Mouse (Mus musculus): Measurements from ENCODE around the gene Rapgef3. TPM values are rescaled to one million over a fixed set of nuclear protein-coding genes. Genes with fewer than 3 reads are reported as not detected.

The Rapgef3 gene
- polyA plus RNA-seq (2015; fragmentation: Nextera tagmentation; extraction: Ambion mirVana) = 1.2 and 1.8 TPM in 2 replicates

DNA sequence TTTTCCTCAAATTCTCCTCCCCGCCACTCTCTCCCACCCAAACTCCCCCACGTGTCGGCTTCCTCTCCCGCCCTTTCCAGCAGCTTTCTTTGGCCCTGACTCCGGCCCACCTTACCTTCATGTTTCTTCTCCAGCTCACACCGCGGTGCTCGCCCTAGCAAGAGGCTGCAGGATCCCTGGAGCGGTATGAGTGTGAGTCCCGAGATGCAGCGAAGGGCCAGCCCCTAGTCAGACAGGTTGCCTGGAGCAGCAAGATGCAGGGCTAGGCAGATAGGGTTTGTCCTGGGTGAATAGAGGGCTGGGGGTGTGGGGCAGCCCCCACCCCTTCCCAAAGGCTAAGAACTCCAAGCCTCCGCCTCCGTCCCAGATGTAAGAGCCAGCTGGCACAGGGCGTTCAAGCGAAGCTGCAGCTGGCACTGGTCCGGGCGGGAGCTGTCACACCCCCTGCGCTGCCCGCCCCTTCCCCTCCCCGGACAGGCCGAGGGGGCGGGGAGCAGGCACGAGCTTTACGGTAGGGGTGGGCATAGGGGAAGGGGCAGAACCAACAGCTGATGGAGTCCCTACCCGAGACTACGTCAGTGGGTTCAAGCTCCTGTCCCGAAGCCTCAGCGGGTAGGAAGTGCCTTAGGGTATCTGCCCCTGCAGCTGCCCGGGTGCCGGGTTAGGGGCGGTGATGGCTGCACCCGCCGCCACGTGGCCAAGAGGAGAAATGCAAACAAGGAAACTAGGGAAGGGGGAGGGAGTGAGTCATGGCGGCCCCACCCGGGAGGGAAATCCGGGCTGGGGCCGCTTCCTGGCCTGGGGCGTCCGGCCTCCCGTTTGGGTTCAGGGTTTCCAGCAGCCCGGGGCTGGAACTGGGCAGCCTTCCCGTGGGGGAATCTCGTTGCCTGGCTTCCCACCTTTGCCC, at the start of gene Rapgef3:
Rapgef3 (minus strand) TSS at position 693 of the 907 bp plus-strand sequence.
- Histone ChIP-seq H3K4me3 (replicated peaks) (peak within 1 kb of the TSS; percentile 51), H3K4me1 (replicated peaks) (peaks cover 22% of the 10 kb centered on the region), H3K27ac (peak within 1 kb of the TSS; percentile 13; the same call in 1 of the 2 replicates), H3K9ac (peak within 1 kb of the TSS; percentile 52), H3K4me2 (peak within 1 kb of the TSS; percentile 71), H3K27me3 (peaks cover 80% of the 10 kb centered on the region), H3K9me3 (replicated peaks) (no peaks in the 10 kb centered on the region), H3K36me3 (no peaks in the 10 kb centered on the region)
- ATAC-seq (ENCODE audit: low read depth) (peak; percentile 61), DNase-seq (no peak)
- 1% methylated on average over 44 of the region's 44 CpGs for WGBS (ENCODE audit: insufficient replicate concordance)

DNA sequence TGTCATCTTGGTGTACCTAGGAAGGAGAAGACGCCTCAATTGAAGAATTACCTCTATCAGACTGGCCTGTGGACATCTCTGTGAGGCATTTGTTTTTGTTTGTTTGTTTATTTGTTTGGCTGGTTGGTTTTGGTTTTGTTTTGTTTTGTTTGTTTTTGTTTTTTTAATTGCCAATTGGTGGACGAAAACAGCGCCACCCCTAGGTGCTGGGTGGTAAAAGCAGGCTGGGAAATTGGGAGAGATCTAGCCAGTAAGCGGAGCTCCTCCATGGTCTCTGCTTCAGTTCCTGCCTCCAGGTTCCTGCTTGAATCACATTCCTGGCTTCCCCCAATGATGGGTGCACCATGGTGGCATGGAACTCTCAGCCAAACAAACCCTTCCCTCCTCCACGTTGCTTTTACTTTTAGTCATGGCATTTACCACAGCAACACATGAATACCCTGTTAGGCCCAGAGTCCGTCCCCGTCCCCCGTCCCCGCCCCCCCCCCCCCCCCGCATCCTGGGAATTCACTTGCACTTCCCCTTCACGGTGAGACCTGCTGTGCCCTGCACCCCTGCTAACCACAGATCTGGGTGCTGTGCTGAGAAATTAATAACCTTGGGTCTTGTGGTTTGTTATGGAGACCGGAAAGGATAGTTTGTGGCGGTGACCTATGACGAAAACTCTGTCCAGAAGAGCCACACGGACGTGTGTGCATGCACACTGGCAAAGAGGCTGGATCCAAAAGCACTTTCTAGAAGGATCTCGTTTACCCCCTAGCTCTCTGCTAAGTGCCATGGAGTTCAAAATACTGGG, 48.6 kb upstream of the Rapgef3 start:
- H3K4me1 ChIP-seq (replicated peaks) = peaks cover 44% of the 10 kb centered on the region
- no peak overlapping the region for H3K4me2 ChIP-seq
- no peaks in the 10 kb centered on the region for H3K9me3 ChIP-seq (replicated peaks)
- H3K36me3 ChIP-seq = no peaks in the 10 kb centered on the region
- ATAC-seq (ENCODE audit: low read depth) = no peak
- no peaks in the 10 kb centered on the region for H3K27me3 ChIP-seq
- WGBS (ENCODE audit: insufficient replicate concordance) = 60% methylated on average over 13 of the region's 17 CpGs
- no peak overlapping the region for H3K27ac ChIP-seq
- H3K9ac ChIP-seq = no peak overlapping the region
- no peak for DNase-seq
- H3K4me3 ChIP-seq (replicated peaks) = no peak overlapping the region

GRCm38 (mm10) chr15:97815254-97815653, 47.5 kb upstream of the Rapgef3 start:
- Histone ChIP-seq H3K4me2 (no peak overlapping the region), H3K9ac (no peak overlapping the region), H3K9me3 (replicated peaks) (no peaks in the 10 kb centered on the region), H3K36me3 (peaks cover 8% of the 10 kb centered on the region; the same call in 1 of the 2 replicates), H3K27ac (peak overlapping the region; percentile 19; the same call in 1 of the 2 replicates), H3K27me3 (no peaks in the 10 kb centered on the region), H3K4me3 (replicated peaks) (no peak overlapping the region), H3K4me1 (replicated peaks) (peaks cover 34% of the 10 kb centered on the region)
- DNase-seq (no peak), ATAC-seq (ENCODE audit: low read depth) (no peak)
- 68% methylated on average over 4 of the region's 4 CpGs for WGBS (ENCODE audit: insufficient replicate concordance)

DNA sequence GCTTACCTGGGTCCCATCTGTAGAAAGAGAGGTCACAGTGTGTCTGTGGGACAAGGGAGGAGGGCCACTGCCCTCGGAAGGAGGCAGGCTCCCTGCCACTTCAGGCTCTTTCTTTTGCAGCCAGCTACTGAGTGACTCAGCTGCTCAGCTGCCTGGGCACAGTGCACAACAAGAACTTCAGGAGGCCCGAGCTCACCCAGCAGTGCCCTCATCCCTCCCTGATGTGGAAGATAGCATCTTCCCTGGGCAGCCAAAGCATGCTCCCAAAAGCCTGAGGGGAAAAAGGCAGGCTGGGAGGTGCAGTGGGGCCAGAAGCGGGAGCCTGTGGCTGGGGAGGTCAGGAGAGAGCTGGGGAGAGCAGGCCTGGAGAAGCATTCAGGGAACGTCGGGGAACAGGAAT, 46.9 kb upstream of the Rapgef3 start:
- no peak overlapping the region for H3K4me2 ChIP-seq
- no peak overlapping the region for H3K4me3 ChIP-seq (replicated peaks)
- no peak overlapping the region for H3K9ac ChIP-seq
- H3K9me3 ChIP-seq (replicated peaks) = no peaks in the 10 kb centered on the region
- WGBS (ENCODE audit: insufficient replicate concordance) = 53% methylated on average over 5 of the region's 5 CpGs
- H3K4me1 ChIP-seq (replicated peaks) = peaks cover 34% of the 10 kb centered on the region
- H3K27ac ChIP-seq = peak overlapping the region; percentile 19; the same call in 1 of the 2 replicates
- ATAC-seq (ENCODE audit: low read depth) (no peak), DNase-seq (no peak)
- no peaks in the 10 kb centered on the region for H3K27me3 ChIP-seq
- H3K36me3 ChIP-seq = peaks cover 13% of the 10 kb centered on the region

DNA sequence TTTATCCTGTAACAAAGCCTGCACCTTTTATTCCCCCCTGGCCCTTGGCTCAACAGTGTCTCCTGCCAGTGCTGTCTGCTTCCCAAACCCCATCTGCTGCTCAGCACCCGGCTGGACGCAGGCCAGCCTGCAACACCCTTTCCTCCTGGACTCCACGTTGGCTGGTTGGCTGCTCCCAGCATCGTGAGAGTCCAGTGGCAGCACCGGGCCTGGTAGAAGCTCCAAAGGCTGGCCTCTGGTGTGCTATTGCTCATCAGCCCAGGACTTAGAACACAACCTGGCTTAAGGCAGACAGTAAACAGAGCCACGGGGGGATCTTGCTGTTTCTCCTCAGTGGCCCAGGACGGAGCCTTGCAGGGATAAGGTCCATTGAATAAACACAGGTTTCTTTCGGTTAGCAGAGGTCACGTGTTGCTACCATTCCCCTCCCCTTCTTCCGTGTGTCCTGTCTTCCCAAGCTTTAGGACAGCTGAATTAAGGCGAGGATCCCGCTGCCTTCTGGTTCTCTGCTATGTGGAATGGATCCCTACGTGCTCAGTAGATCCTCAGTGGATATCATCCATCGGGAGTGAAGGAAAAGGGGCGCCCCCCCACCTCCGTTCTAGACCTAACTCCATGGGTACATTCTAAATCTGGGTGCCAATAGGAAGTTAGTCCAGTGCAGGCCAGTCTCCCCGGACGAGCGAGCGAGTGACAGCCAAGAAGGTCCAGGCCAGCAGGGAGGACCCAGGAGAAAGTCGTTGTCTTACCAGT, 45.9 kb upstream of the Rapgef3 start:
- no peak overlapping the region for H3K4me3 ChIP-seq (replicated peaks)
- peaks cover 34% of the 10 kb centered on the region for H3K4me1 ChIP-seq (replicated peaks)
- peaks cover 17% of the 10 kb centered on the region for H3K36me3 ChIP-seq
- no peaks in the 10 kb centered on the region for H3K9me3 ChIP-seq (replicated peaks)
- DNase-seq (no peak), ATAC-seq (ENCODE audit: low read depth) (no peak)
- H3K4me2 ChIP-seq = no peak overlapping the region
- 68% methylated on average over 21 of the region's 21 CpGs for WGBS (ENCODE audit: insufficient replicate concordance)
- H3K27ac ChIP-seq = no peak overlapping the region
- no peaks in the 10 kb centered on the region for H3K27me3 ChIP-seq
- no peak overlapping the region for H3K9ac ChIP-seq

- 63% methylated on average over 7 of the region's 7 CpGs for WGBS (ENCODE audit: insufficient replicate concordance)
- Histone ChIP-seq H3K27me3 (no peaks in the 10 kb centered on the region), H3K36me3 (peaks cover 25% of the 10 kb centered on the region), H3K4me2 (no peak overlapping the region), H3K4me3 (replicated peaks) (no peak overlapping the region), H3K4me1 (replicated peaks) (peaks cover 31% of the 10 kb centered on the region), H3K9me3 (replicated peaks) (no peaks in the 10 kb centered on the region), H3K27ac (no peak overlapping the region), H3K9ac (no peak overlapping the region)
- ATAC-seq (ENCODE audit: low read depth) = no peak
- DNase-seq = no peak
Observed at GRCm38 (mm10) chr15:97812875-97813274, 45.1 kb upstream of the Rapgef3 start.

DNA sequence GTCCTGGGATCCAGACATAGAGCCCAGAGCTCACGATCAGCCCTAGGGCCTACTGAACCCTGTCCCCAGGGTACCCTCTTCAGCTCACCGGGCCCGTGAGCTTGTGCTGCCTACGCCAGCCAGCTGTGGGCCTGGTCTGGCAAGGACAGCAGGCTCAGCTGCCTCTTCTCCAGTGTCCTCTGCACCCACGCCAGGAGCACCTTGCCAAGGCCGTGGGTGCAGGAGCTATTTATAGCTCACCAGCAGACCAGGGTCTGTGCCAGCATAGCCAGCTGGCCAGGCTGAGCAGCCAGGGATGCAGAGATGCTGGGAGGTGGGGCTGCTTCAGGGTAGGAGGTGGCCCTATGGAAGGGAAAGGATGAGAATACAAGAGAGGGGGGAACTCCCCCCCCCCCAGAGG, 44.4 kb upstream of the Rapgef3 start:
- DNase-seq (no peak), ATAC-seq (ENCODE audit: low read depth) (no peak)
- Histone ChIP-seq H3K27me3 (no peaks in the 10 kb centered on the region), H3K27ac (no peak overlapping the region), H3K36me3 (peaks cover 31% of the 10 kb centered on the region), H3K9ac (no peak overlapping the region), H3K4me2 (no peak overlapping the region), H3K4me3 (replicated peaks) (no peak overlapping the region), H3K4me1 (replicated peaks) (peaks cover 30% of the 10 kb centered on the region), H3K9me3 (replicated peaks) (no peaks in the 10 kb centered on the region)
- WGBS (ENCODE audit: insufficient replicate concordance) = 75% methylated on average over 6 of the region's 6 CpGs

DNA sequence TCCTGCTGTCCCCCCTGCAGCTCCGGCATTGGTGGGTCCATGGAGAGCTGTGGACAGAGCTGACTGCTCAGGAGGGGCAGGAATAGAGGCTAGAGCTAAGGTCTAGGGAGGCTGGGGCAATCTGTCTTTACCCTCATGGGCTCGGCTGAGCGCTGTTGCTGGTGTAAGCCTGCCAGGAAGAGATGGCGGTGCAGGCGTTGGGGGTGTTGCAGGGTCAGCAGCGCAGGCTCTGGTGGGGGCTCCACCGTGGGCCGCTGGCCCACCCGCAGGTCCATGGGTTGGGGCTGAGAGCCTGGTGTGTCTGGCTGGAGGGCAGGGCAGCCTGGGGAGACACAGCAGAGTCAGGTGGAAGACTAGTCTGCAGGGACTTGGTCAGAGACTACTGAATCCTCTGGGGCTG, 43.5 kb upstream of the Rapgef3 start:
- Histone ChIP-seq H3K9ac (no peak overlapping the region), H3K27ac (no peak overlapping the region), H3K4me3 (replicated peaks) (no peak overlapping the region), H3K9me3 (replicated peaks) (no peaks in the 10 kb centered on the region), H3K36me3 (peaks cover 34% of the 10 kb centered on the region), H3K4me1 (replicated peaks) (peaks cover 30% of the 10 kb centered on the region), H3K27me3 (no peaks in the 10 kb centered on the region), H3K4me2 (no peak overlapping the region)
- 78% methylated on average over 9 of the region's 9 CpGs for WGBS (ENCODE audit: insufficient replicate concordance)
- ATAC-seq (ENCODE audit: low read depth) = no peak
- no peak for DNase-seq

DNA sequence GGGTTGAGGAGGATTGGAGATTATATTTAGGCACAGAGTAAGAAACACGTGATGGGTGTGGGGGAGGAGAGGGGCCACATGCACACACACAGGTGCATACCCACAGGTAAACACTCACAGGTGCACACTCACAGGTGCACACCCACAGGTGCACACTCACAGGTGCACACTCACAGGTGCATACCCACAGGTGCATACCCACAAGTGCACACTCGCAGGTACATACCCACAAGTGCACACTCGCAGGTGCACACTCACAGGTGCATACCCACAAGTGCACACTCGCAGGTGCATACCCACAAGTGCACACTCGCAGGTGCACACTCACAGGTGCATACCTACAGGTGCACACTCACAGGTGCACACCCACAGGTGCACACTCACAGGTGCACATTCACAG, 42.6 kb upstream of the Rapgef3 start:
- no peaks in the 10 kb centered on the region for H3K9me3 ChIP-seq (replicated peaks)
- H3K27ac ChIP-seq = no peak overlapping the region
- WGBS (ENCODE audit: insufficient replicate concordance) = 77% methylated on average over 5 of the region's 5 CpGs
- H3K4me3 ChIP-seq (replicated peaks) = no peak overlapping the region
- H3K4me1 ChIP-seq (replicated peaks) = peaks cover 23% of the 10 kb centered on the region
- peaks cover 36% of the 10 kb centered on the region for H3K36me3 ChIP-seq
- no peaks in the 10 kb centered on the region for H3K27me3 ChIP-seq
- no peak overlapping the region for H3K9ac ChIP-seq
- DNase-seq = no peak
- H3K4me2 ChIP-seq = no peak overlapping the region
- ATAC-seq (ENCODE audit: low read depth) = no peak

DNA sequence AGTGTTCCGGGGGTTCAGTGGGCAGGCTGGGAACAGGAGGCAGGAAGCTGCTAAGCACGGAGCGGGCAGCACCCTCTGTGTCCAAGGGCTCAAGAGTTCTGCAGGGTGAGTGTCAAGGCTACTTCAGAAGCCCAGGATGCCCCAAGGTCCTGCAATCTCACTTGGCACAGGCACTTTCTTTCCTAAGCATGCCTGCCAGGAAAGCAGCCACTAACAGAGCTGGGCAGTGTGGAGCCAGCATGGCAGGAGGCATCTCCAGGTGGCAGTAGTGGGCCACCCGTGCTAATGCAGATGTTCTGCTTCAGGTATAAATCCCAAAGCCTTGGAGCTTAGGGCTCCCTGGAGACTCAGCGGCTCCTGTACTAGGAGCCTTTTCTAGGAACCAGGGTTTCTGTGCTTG, 42.2 kb upstream of the Rapgef3 start:
- Histone ChIP-seq H3K36me3 (peaks cover 38% of the 10 kb centered on the region), H3K9me3 (replicated peaks) (no peaks in the 10 kb centered on the region), H3K4me1 (replicated peaks) (peaks cover 18% of the 10 kb centered on the region), H3K9ac (no peak overlapping the region), H3K27ac (no peak overlapping the region), H3K4me3 (replicated peaks) (no peak overlapping the region), H3K27me3 (no peaks in the 10 kb centered on the region), H3K4me2 (no peak overlapping the region)
- ATAC-seq (ENCODE audit: low read depth) (no peak), DNase-seq (no peak)
- 82% methylated on average over 5 of the region's 5 CpGs for WGBS (ENCODE audit: insufficient replicate concordance)

DNA sequence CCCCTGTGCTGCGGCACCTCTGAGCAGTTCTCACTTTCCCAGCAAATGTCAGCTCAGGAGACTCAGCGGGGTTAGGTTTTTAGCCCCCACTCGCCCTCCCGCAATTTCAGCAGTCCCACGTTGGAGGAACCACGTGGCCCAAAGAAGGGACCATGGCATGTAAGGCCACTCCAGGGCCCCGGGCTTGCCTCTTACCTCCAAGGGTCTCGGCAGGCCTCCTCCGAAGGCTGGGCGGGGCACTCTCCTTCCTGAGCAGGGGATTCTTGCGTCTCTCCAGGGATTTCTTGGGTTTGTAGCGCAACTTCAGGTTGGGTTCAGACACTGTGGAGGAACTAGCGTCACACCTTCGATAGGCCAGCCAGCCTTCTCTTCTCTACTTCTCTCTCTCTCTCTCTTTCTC, 41.4 kb upstream of the Rapgef3 start:
- ATAC-seq (ENCODE audit: low read depth) = no peak
- Histone ChIP-seq H3K36me3 (peaks cover 43% of the 10 kb centered on the region), H3K27ac (no peak overlapping the region), H3K9me3 (replicated peaks) (no peaks in the 10 kb centered on the region), H3K4me1 (replicated peaks) (peaks cover 11% of the 10 kb centered on the region), H3K4me2 (no peak overlapping the region), H3K9ac (no peak overlapping the region), H3K27me3 (no peaks in the 10 kb centered on the region), H3K4me3 (replicated peaks) (no peak overlapping the region)
- DNase-seq = no peak
- 84% methylated on average over 14 of the region's 14 CpGs for WGBS (ENCODE audit: insufficient replicate concordance)

Data from liver, embryonic 13.5 days (tissue).